Mouse (Mus musculus) right cerebral cortex, adult 2 months (tissue): Measurements from ENCODE around the gene Atp5b.
A peak's percentile ranks its signal among the peaks of the same experiment; 100 is the strongest.

Experiments used
- DNase-seq, 2 experiments: peaks; one replicate each; pipeline ENCODE4 v3.0.0; 2021 to 2022; ENCODE audit warnings: low spot score in 2 of 2

Gene Atp5b

DNA sequence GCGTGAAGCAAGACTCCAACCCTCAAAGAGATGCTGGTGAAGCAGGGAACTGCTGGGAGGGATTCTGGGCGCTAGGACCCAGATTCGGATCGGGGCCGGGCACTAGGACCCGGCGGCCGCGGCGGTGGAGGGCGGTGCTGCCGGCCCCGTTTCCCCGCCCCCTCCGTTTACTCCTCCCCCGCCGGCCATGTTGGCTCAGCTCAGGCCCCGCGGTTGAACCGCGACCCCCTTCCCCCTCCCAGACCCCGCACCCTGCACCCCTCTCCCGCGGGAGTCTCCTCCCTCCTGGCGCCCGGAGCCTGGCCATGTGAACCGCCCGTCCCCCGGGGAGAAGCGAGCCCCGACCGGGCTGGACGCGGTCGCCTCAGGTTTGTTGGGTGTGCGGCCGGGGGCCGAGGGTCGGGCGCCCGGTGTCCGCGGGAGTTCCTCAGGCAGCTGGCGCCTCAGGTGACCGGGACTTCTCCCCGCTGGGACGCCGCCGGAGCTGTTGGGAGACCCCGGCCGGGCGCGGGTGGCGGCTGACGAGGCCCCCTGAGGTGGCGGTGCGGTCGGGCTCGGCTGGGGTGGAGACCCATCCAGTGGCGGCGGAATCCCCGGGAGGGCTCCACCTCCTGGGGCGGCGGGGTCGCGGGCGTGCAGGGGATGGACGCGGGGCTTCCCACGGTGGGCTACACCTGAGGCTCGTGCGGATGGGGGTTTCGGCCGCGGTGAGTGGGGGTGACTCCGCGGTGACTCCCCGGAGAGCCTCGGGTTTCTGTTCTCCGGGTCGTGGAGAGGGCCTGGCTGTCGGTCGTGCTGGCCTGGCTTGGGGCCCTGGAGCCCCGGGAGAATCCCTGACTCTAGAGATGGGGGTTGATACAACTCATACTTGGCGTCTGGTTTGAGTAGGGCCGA lies 13.9 kb downstream of the Atp5b start:
- peak; percentile 77 to 86 for DNase-seq

DNA sequence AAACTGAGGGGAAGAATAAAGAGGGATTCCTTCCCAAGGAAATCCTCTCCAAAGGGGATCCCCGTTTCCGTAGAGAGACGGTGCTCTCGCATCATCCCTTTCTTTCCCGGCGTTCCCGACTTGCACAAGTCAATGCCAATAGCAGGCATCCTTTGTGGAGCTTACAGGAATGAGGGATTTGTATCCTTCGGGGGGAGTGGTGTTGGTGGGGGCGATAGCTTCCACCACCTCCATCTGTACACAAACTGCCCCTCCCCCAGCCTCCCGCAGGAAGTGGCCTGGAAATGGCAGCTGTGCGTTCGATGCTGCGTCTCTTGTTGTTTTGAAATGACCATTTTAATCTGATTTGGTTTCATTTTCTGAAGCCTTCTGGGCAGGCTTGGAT lies 14.5 kb downstream of the Atp5b start:
- peak; percentile 56 to 66 for DNase-seq

DNA sequence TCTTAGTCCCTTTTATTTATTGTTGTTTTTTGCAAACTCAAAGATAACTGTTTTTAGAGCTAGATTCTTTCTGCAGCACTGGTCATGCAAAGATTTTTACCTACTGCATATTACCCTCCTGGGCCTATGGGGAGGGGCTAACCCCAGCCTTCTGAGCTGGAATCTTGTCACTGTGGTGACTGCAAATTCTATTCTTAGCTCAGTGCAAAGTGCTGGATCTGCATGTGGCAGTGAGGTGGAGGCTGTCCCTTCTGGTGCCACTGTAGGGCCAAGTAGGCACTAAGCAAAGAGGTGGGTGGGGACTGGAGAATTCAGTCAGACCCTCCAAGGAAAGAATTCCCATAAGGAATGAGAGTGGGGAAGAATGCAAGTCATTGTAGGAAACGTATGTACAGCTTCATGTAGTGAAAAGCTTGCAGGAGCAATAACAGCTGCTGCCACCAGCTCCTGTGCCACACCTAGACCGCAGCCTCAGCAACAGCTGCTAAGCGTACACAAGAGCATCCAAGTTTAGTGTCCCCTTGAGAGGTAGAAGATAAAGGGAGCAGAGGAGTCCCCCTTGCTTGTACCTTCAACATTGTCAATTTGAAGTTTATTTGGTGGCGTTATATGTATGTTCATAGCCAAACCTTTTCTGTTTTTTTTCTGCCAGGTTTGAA lies 27.2 kb downstream of the Atp5b start:
- DNase-seq = no peak

DNA sequence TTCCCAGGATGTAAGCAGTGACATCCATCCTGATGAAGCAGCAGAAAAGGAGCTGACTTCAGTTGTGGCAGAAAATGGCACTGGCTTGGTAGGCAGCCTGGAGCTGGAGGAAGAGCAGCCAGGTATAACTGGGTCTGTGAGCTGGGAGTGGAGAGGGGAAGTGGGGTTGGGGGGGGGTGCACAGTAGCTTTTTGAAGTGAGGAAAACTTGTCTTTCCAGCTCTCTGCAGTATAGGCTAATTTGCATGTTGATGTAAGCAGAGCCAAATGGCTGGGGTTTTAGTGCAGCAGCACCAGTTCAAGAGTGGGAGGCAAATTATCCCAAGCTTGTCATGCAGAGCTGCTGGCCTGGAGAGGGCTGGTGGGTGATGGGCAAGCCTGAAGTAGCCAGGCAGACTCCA lies 28.2 kb downstream of the Atp5b start:
- no peak for DNase-seq

DNA sequence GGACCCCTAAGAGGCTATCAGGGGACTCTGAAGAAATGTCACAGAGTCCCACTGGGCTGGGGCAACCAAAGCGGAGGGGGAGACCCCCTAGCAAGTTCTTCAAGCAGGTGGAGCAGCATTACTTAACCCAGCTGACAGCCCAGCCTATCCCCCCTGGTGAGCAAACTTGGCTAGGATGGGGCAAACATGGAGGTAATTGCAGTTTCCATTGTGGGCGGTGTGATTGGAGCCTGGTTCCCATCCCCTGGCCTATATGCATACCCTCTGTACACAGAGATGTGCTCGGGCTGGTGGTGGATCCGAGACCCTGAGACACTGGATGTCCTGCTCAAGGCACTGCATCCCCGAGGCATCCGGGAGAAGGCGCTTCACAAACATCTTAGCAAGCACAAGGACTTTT lies 40.8 kb downstream of the Atp5b start:
- DNase-seq = no peak

DNA sequence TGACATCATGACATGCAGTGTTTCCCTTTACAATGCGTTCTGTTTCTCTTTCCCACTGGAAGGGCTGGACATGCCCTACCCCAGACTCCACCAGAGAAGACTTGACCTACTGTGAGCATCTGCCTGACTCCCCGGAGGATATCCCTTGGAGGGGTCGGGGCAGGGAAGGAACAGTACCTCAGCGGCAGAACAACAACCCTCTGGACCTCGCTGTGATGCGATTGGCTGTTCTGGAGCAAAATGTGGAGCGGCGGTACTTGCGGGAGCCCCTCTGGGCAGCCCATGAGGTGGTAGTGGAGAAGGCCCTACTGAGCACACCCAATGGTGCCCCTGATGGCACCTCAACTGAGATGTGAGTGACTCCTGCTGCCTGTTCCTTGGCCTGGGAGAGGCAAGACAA lies 41.8 kb downstream of the Atp5b start:
- DNase-seq = no peak

DNA sequence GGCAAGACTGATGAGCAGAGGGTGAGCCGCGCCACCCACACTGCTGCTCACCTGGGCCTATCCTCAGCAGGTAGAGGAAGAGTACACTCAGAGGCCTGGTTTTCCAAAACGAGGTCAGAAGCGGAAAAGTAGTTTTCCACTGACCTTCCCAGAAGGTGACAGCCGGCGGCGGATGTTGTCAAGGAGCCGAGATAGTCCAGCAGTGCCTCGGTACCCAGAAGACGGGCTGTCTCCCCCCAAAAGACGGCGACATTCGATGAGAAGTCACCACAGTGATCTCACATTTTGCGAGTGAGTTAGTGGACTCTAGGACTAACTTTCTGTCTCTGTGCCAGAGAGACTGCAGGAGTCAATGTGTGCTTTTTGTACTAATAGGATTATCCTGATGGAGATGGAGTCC lies 42.9 kb downstream of the Atp5b start:
- DNase-seq = no peak

DNA sequence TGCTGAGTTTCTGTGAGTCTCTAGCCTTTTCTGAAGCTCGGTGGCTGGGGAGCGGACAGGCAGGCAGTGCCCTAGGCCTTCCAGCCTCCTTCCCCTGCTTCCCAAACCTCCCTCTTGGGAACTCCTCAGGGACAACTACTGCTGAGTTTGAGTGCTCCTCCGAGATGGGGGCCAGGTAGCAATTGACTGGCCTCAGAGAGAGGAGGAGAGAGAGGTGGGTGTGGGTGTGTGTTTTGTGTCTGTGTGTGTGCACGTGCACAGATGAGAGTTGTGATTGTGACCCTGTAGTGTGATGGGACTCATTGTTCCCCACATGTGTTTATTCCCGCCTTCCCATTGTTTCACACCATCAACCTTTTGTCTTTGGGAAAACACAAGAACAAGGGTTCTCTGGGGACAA lies 44.4 kb downstream of the Atp5b start:
- no peak for DNase-seq

DNA sequence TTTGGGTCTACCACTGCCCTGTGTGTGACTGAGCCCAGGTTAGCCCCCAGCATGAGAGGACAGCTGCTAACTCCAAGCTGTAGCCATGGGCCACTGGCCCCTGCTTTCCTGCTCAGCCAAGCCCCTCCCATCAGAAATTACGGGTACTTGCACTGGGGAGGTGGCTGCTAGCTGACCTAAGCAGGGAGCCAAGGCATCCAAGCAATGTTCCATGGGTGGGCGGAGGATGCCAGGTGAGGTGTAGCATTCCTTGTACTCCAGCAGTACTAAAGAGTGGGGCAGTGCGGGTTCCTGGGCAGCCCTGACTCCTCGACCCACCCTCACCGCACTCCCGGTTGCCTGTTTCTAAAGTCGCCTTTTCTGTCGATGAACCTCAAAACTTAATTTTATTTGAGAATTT lies 45.1 kb downstream of the Atp5b start:
- DNase-seq = no peak

DNA sequence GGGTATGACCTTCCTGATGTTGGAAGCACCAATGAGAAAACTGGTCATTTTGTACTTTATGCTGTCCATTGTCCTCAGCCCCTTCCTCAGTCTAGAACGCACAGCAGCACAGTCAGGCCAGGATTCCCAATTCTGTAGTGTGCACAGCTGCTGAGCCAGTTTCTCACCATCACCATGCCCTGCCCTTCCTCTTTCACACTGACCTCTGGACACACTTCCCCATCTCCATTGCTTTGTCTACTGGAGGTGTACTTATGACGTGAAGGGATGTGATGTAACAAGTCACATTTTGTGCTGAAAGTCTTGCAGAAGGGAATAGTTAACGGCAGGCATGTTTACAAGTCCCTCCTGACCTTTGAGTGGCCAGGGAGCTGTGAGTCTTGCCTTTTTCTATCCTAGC lies 48.2 kb downstream of the Atp5b start:
- no peak for DNase-seq

DNA sequence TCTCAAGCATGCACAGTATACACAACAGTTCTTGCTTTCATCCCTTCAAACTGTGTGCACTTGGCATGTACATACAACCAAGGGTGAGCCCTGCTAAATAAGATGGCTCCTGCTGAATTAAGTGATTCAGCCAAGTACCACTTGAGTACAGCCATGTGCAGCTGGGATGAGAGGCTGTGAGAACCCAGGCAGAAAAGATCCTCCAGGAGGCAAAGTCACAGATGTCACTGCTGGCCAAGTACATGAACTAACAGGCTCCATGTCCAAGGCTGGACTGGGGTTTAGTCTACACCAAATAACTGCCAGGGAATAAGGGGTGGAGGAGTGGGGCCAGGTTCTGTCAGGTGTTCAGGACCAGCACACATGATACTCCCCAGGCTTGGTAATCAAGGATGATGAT lies 48.7 kb downstream of the Atp5b start:
- no peak for DNase-seq

DNA sequence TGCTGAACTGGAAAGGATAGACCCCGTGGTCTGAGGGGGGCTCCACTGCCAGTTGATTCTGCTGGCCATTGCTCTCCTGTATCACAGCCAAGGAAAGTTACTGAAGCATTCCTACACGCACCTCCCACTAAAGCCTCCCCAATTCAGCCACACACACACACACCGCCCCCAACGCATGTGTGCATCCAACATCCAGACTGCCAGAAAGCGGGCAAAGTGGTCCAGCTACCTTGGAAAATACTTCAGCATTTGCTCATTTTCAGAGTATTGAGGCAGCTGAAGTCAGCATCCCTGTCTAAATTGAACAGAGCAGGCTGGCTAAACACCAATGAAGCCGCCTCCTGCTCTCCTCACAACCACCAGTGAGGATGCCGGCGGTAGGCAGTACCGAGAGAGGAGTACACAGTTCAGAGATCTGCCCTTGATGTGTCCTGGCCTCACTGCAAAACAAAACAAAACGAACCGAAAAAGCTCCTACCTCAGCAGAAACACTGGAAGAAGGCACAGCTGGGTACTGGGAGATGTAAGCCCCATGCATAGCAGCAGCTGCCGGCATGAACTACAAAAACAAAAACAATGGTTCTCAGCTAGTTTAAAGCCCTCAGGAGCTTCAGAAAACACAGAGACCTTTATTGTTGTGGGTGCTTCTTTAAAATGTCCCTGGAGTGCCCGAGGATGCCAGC lies 50.7 kb downstream of the Atp5b start:
- peak; percentile 82 for DNase-seq

DNA sequence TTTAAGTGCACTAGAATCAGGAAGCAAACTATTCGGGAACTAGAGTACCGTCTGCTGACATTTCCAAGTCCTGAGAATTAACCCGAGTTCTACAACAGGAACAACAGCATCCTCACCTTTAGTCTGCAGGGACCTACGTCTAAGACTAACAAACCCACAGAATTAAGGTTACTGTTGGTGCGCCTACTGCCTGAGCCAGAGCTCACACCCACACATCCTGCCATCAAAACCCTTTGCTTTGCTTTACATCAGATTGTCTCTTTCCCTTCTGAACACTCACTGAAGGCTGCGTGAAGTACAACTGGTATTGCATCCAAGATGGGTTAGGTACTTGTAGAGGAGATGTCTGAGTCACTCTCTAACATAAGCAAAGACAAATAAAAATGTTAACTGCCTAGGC lies 52.3 kb downstream of the Atp5b start:
- peak in 1 of 2 experiments; percentile 35 for DNase-seq
